Mouse (Mus musculus): ENCODE results near the gene C2cd4a. TPM values are rescaled to one million over a fixed set of nuclear protein-coding genes. Genes with fewer than 3 reads are reported as not detected.

The C2cd4a gene
- polyA plus RNA-seq, 1 experiment from 2014 or later: 0.46 TPM

DNA sequence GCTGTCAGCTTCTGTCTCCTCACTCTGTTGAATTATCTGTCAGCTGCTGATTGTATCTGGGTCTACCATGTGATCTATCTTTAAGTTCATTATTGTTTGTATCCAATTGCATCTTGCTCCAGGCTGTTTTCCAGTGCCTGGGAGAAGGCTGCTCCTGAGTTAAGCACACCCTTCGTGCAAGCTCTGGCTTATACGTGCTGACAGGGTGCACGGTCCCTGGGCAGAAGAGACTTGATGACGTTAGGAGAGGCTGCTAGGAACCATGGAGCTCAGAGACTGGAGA is 13.5 kb downstream of the C2cd4a start:
- Histone ChIP-seq H3K4me2 (ENCODE audit: low read length) (no peak overlapping the region), H3K27me3 (replicated peaks; ENCODE audit: control insufficient read depth, insufficient read depth, low read length) (no peaks in the 10 kb centered on the region), H3K4me1 (ENCODE audit: control insufficient read depth, insufficient read depth, low read depth, low read length) (peaks cover 2% of the 10 kb centered on the region; the same call in 1 of the 2 replicates), H3K4me3 (ENCODE audit: low read length) (no peak overlapping the region), H3K9me3 (ENCODE audit: control insufficient read depth, low read length) (no peaks in the 10 kb centered on the region), H3K9ac (ENCODE audit: low read depth, low read length) (no peak overlapping the region), H3K36me3 (ENCODE audit: control insufficient read depth, insufficient read depth, low read length) (no peaks in the 10 kb centered on the region), H3K27ac (ENCODE audit: low read depth, low read length) (no peak overlapping the region)
- WGBS: 81% methylated on average over 4 of the region's 4 CpGs
- ATAC-seq: no peak

DNA sequence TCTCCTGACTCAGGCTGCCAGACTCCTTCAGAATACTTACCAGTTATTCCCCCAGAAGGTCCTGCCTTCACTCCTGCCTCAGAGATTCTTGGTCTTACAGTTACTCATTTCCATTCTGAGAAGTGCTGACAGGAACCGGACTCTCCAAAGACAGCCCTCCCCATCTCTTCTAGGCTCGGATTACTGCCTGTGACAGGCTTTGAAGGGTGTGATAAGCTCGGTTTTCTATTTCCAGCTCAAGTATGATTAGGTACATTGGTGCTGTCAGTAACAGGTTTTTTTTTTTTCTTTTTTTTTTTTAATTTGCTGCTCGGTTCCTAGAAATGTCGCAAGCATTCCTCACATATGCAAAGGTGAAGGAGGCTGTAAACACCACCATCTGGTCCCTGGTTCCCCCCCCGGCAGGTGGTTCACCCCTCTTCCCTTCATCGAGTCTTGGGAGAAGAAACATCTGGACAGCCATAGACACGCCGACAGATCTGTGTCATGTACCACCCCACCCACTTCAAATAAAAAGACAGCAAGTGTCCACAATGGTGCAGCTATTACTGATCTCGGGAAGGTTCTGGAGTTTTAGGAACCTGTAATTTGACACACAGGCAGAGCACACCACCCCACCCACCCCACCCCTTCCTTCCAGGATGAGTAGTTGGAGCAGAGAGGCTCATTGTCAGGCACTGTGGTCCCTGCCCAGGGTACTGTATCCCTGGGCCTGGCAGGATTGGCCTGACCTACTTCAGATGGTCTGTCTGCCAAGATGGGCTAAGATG is 14.0 kb downstream of the C2cd4a start:
- Histone ChIP-seq H3K9ac (ENCODE audit: low read depth, low read length) (no peak overlapping the region), H3K4me1 (ENCODE audit: control insufficient read depth, insufficient read depth, low read depth, low read length) (peaks cover 2% of the 10 kb centered on the region; the same call in 1 of the 2 replicates), H3K9me3 (ENCODE audit: control insufficient read depth, low read length) (no peaks in the 10 kb centered on the region), H3K27me3 (replicated peaks; ENCODE audit: control insufficient read depth, insufficient read depth, low read length) (no peaks in the 10 kb centered on the region), H3K4me2 (ENCODE audit: low read length) (no peak overlapping the region), H3K36me3 (ENCODE audit: control insufficient read depth, insufficient read depth, low read length) (no peaks in the 10 kb centered on the region), H3K27ac (ENCODE audit: low read depth, low read length) (no peak overlapping the region), H3K4me3 (ENCODE audit: low read length) (no peak overlapping the region)
- 61% methylated on average over 10 of the region's 10 CpGs for WGBS
- no peak for ATAC-seq

DNA sequence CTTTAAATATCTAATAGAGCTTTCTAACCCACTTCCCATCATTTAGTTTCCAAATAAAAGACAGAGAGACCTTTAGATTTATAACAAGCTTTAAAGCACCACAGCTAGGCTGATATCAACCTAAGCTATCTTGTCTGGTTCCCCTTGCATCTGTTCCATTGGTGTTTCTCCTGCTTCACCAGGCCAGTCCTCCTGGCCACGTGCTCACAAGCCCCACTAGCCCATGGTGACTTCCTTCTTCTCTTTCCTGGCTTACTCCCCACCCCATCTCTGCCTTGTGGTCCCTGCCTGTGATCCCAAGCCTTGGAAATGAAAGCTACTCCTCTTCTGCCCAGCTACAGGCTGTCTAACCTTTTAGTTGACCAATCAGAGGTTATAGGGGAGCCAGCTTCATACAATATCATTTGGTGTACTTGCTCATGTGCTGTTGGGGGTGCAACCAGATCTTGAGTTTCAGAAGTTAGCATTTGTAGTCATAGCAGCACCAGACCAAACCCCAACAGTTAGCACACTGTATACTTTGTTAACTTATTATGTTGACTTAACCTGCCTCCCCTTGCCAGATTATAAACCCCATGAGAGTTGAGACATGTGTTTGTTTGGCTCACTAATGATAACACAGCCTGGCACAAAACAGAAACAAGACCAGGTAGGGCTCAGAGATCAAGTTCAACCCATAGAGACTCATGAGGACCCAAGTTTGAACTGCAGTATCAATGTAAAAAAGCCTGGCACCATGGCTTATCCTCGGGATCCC is 15.8 kb downstream of the C2cd4a start:
- Histone ChIP-seq H3K4me3 (ENCODE audit: low read length) (no peak overlapping the region), H3K27ac (ENCODE audit: low read depth, low read length) (no peak overlapping the region), H3K4me2 (ENCODE audit: low read length) (no peak overlapping the region), H3K4me1 (ENCODE audit: control insufficient read depth, insufficient read depth, low read depth, low read length) (peaks cover 2% of the 10 kb centered on the region; the same call in 1 of the 2 replicates), H3K36me3 (ENCODE audit: control insufficient read depth, insufficient read depth, low read length) (no peaks in the 10 kb centered on the region), H3K9ac (ENCODE audit: low read depth, low read length) (no peak overlapping the region), H3K27me3 (replicated peaks; ENCODE audit: control insufficient read depth, insufficient read depth, low read length) (no peaks in the 10 kb centered on the region), H3K9me3 (ENCODE audit: control insufficient read depth, low read length) (no peaks in the 10 kb centered on the region)
- WGBS: 70% methylated on average over 2 of the region's 2 CpGs
- ATAC-seq: no peak

DNA sequence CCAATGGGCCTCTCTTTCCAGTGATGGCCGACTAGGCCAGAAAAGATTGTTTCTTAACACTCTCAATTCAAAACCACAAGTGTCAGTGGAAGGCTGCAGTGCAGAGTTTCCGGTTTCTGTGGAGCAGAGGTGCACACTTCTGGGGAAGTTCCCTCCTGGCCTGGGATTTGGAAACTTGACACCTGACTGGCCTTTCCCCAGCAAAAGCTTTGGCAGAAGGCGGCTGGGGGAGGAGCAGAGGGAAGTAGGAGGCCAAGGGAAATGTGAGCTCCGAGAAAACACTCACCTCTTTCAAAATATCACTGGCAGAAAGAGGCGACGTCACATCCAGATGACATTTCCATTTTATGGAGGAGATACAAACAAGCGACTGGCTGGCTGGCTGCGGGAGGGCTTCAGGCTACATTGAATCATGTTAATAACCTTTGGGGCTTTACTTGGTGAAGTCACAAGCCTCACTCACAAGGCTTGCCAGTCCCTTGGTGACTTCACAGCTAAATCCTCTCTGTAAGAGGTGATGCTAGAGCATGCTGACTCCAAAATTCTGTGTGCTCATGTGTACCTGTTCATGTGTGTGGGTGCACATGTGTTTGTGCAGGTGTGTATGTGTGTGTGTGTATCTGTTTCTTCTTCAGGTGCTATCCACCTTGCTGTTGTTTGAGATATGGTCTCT is 18.3 kb downstream of the C2cd4a start:
- no peak overlapping the region for H3K4me2 ChIP-seq (ENCODE audit: low read length)
- peaks cover 2% of the 10 kb centered on the region; the same call in 1 of the 2 replicates for H3K4me1 ChIP-seq (ENCODE audit: control insufficient read depth, insufficient read depth, low read depth, low read length)
- H3K9me3 ChIP-seq (ENCODE audit: control insufficient read depth, low read length): no peaks in the 10 kb centered on the region
- no peaks in the 10 kb centered on the region for H3K36me3 ChIP-seq (ENCODE audit: control insufficient read depth, insufficient read depth, low read length)
- no peaks in the 10 kb centered on the region for H3K27me3 ChIP-seq (replicated peaks; ENCODE audit: control insufficient read depth, insufficient read depth, low read length)
- H3K27ac ChIP-seq (ENCODE audit: low read depth, low read length): no peak overlapping the region
- WGBS: 19% methylated on average over 8 of the region's 8 CpGs
- no peak for ATAC-seq
- H3K9ac ChIP-seq (ENCODE audit: low read depth, low read length): no peak overlapping the region
- no peak overlapping the region for H3K4me3 ChIP-seq (ENCODE audit: low read length)

DNA sequence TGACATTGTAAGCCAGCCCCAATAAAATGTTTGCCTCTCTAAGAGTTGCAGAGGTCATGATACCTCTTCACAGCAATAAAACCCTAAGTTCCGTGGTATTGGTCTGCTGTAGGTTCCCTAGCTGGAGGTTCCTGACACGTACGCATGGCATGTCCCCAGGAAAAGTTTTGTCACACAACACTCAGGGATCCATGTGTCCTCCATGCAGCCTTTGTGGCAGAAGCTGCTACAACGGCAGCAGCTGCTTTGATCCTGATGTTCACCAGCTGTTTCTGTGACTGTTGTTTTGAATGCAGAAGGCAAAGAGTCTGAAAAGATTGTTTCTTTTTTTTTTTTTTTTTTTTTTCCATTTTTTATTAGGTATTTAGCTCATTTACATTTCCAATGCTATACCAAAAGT is 19.0 kb downstream of the C2cd4a start:
- no peak overlapping the region for H3K4me2 ChIP-seq (ENCODE audit: low read length)
- H3K27ac ChIP-seq (ENCODE audit: low read depth, low read length): no peak overlapping the region
- no peak for ATAC-seq
- no peak overlapping the region for H3K4me3 ChIP-seq (ENCODE audit: low read length)
- peaks cover 2% of the 10 kb centered on the region; the same call in 1 of the 2 replicates for H3K4me1 ChIP-seq (ENCODE audit: control insufficient read depth, insufficient read depth, low read depth, low read length)
- 76% methylated on average over 4 of the region's 4 CpGs for WGBS
- no peaks in the 10 kb centered on the region for H3K9me3 ChIP-seq (ENCODE audit: control insufficient read depth, low read length)
- no peaks in the 10 kb centered on the region for H3K36me3 ChIP-seq (ENCODE audit: control insufficient read depth, insufficient read depth, low read length)
- no peak overlapping the region for H3K9ac ChIP-seq (ENCODE audit: low read depth, low read length)
- no peaks in the 10 kb centered on the region for H3K27me3 ChIP-seq (replicated peaks; ENCODE audit: control insufficient read depth, insufficient read depth, low read length)

DNA sequence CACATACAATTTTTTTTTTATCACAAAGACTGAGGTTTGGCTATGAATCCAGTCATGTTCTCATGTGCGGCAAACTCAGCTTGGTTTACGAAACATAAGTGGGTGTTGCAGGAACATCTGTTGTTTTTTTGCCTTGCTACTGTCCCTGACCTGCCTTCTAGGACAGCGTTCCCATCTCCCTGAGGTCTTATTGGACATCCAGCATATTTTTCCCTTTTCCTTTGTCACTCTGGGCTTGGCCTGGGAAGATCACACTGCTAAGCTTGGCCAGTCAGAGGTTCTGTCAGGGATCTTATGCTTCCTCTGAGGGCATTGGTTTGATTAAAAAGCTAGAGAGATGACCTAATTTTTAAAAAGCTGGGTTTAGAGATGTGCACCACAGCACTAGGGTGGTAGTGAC is 21.0 kb downstream of the C2cd4a start:
- Histone ChIP-seq H3K4me3 (ENCODE audit: low read length) (no peak overlapping the region), H3K9me3 (ENCODE audit: control insufficient read depth, low read length) (no peaks in the 10 kb centered on the region), H3K36me3 (ENCODE audit: control insufficient read depth, insufficient read depth, low read length) (no peaks in the 10 kb centered on the region), H3K27ac (ENCODE audit: low read depth, low read length) (no peak overlapping the region), H3K27me3 (replicated peaks; ENCODE audit: control insufficient read depth, insufficient read depth, low read length) (no peaks in the 10 kb centered on the region), H3K4me1 (ENCODE audit: control insufficient read depth, insufficient read depth, low read depth, low read length) (peaks cover 2% of the 10 kb centered on the region; the same call in 1 of the 2 replicates), H3K9ac (ENCODE audit: low read depth, low read length) (no peak overlapping the region), H3K4me2 (ENCODE audit: low read length) (no peak overlapping the region)
- WGBS: 74% methylated on average over 3 of the region's 3 CpGs
- ATAC-seq: no peak

DNA sequence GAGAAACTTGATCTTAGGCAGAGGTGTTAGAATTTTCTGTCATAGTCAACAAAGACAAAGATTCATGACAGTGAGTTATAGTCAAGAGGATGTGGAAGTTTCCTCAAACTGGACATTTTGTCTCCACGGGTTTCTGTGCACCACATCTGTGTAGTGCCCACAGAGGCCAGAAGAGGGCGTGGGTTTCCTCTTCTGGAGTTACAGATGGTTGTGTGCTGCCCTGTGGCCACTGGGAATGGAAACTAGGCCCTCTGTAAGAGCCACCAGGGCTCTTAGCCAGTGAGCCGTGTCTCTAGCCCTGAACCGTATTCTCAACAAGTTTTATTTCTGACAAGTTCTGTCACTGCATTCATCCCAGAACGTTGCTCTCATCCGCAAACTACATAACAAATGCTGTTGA is 21.6 kb downstream of the C2cd4a start:
- no peak overlapping the region for H3K9ac ChIP-seq (ENCODE audit: low read depth, low read length)
- H3K4me3 ChIP-seq (ENCODE audit: low read length): no peak overlapping the region
- no peaks in the 10 kb centered on the region for H3K27me3 ChIP-seq (replicated peaks; ENCODE audit: control insufficient read depth, insufficient read depth, low read length)
- no peak for ATAC-seq
- no peak overlapping the region for H3K4me2 ChIP-seq (ENCODE audit: low read length)
- H3K4me1 ChIP-seq (ENCODE audit: control insufficient read depth, insufficient read depth, low read depth, low read length): peaks cover 2% of the 10 kb centered on the region; the same call in 1 of the 2 replicates
- H3K27ac ChIP-seq (ENCODE audit: low read depth, low read length): no peak overlapping the region
- no peaks in the 10 kb centered on the region for H3K9me3 ChIP-seq (ENCODE audit: control insufficient read depth, low read length)
- 61% methylated on average over 6 of the region's 6 CpGs for WGBS
- H3K36me3 ChIP-seq (ENCODE audit: control insufficient read depth, insufficient read depth, low read length): no peaks in the 10 kb centered on the region

DNA sequence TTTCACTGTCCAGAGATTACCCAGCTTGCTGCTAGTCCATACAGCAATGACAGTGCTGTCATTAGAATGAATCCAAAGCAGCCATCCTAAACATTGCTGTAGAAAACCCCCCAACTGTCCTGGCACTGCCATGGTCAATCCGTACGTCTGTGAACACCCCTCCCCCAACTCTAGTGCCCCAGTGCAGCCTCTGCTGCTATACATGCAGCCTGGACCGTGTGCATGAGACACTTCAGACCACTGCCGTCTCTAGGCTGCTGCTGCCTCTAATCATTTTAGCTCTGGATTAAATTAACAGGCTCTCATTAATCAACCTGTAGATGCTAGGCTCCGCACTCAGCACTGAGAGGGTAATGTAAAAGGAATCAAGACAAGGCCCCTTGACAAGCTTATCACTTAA is 25.1 kb downstream of the C2cd4a start:
- Histone ChIP-seq H3K4me3 (ENCODE audit: low read length) (no peak overlapping the region), H3K9ac (ENCODE audit: low read depth, low read length) (no peak overlapping the region), H3K27ac (ENCODE audit: low read depth, low read length) (no peak overlapping the region), H3K36me3 (ENCODE audit: control insufficient read depth, insufficient read depth, low read length) (no peaks in the 10 kb centered on the region), H3K4me1 (ENCODE audit: control insufficient read depth, insufficient read depth, low read depth, low read length) (no peaks in the 10 kb centered on the region), H3K9me3 (ENCODE audit: control insufficient read depth, low read length) (no peaks in the 10 kb centered on the region), H3K27me3 (replicated peaks; ENCODE audit: control insufficient read depth, insufficient read depth, low read length) (no peaks in the 10 kb centered on the region), H3K4me2 (ENCODE audit: low read length) (no peak overlapping the region)
- ATAC-seq: no peak
- WGBS: 61% methylated on average over 5 of the region's 5 CpGs

DNA sequence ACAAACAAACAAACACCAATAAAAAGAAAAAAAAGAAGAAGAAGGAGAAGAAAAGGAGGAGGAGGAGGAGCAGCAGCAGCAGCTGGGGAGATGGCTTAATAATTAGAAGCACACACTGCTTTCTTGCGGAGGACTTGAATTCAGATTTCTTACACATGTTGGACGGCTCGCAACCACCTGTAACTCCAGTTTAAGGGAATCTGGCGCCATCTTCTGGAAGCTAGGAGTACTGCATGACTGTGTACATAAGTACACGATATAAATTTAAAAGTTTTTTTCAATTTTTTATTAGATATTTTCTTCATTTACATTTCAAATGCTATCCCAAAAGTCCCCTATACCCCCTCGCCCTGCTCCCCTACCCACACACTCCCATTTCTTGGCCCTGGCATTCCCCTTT is 29.9 kb downstream of the C2cd4a start:
- ATAC-seq: no peak
- H3K4me3 ChIP-seq (ENCODE audit: low read length): no peak overlapping the region
- no peak overlapping the region for H3K9ac ChIP-seq (ENCODE audit: low read depth, low read length)
- no peak overlapping the region for H3K4me2 ChIP-seq (ENCODE audit: low read length)
- H3K27ac ChIP-seq (ENCODE audit: low read depth, low read length): no peak overlapping the region
- H3K9me3 ChIP-seq (ENCODE audit: control insufficient read depth, low read length): no peaks in the 10 kb centered on the region
- H3K27me3 ChIP-seq (replicated peaks; ENCODE audit: control insufficient read depth, insufficient read depth, low read length): no peaks in the 10 kb centered on the region
- WGBS: 32% methylated on average over 6 of the region's 6 CpGs
- H3K36me3 ChIP-seq (ENCODE audit: control insufficient read depth, insufficient read depth, low read length): no peaks in the 10 kb centered on the region
- H3K4me1 ChIP-seq (ENCODE audit: control insufficient read depth, insufficient read depth, low read depth, low read length): no peaks in the 10 kb centered on the region
